Mouse (Mus musculus): ENCODE data around the gene Cbln3. TPM values are rescaled to one million over a fixed set of nuclear protein-coding genes. Genes with fewer than 3 reads are reported as not detected.

Gene Cbln3
- total RNA-seq, 1 experiment from 2014 or later: not detected

GRCm38 (mm10) chr14:55854406-55855100, 29.6 kb downstream of the Cbln3 start:
- no peak for ATAC-seq (ENCODE audit: extremely low read depth, insufficient number of reproducible peaks, low FRiP score, poor library complexity, severe bottlenecking)

- ATAC-seq (ENCODE audit: extremely low read depth, insufficient number of reproducible peaks, low FRiP score, poor library complexity, severe bottlenecking): no peak
Measured at GRCm38 (mm10) chr14:55853621-55854285, 30.4 kb downstream of the Cbln3 start, which contains the start of gene Nynrin. Gene Nynrin (plus strand): TSS chr14:55854010.

- ATAC-seq (ENCODE audit: extremely low read depth, insufficient number of reproducible peaks, low FRiP score, poor library complexity, severe bottlenecking): no peak
Measured at GRCm38 (mm10) chr14:55852646-55853551, 31.3 kb downstream of the Cbln3 start.

- ATAC-seq (ENCODE audit: extremely low read depth, insufficient number of reproducible peaks, low FRiP score, poor library complexity, severe bottlenecking): no peak
Measured at GRCm38 (mm10) chr14:55850885-55851284, 33.3 kb downstream of the Cbln3 start.

GRCm38 (mm10) chr14:55845506-55846294, 38.5 kb downstream of the Cbln3 start:
- ATAC-seq (ENCODE audit: extremely low read depth, insufficient number of reproducible peaks, low FRiP score, poor library complexity, severe bottlenecking): no peak

GRCm38 (mm10) chr14:55842794-55843193, 41.4 kb downstream of the Cbln3 start:
- ATAC-seq (ENCODE audit: extremely low read depth, insufficient number of reproducible peaks, low FRiP score, poor library complexity, severe bottlenecking): no peak

- ATAC-seq (ENCODE audit: extremely low read depth, insufficient number of reproducible peaks, low FRiP score, poor library complexity, severe bottlenecking): no peak
Measured at GRCm38 (mm10) chr14:55840853-55841366, 43.3 kb downstream of the Cbln3 start.

GRCm38 (mm10) chr14:55838740-55839139, 45.5 kb downstream of the Cbln3 start:
- no peak for ATAC-seq (ENCODE audit: extremely low read depth, insufficient number of reproducible peaks, low FRiP score, poor library complexity, severe bottlenecking)

GRCm38 (mm10) chr14:55838312-55838711, 45.9 kb downstream of the Cbln3 start:
- no peak for ATAC-seq (ENCODE audit: extremely low read depth, insufficient number of reproducible peaks, low FRiP score, poor library complexity, severe bottlenecking)

DNA sequence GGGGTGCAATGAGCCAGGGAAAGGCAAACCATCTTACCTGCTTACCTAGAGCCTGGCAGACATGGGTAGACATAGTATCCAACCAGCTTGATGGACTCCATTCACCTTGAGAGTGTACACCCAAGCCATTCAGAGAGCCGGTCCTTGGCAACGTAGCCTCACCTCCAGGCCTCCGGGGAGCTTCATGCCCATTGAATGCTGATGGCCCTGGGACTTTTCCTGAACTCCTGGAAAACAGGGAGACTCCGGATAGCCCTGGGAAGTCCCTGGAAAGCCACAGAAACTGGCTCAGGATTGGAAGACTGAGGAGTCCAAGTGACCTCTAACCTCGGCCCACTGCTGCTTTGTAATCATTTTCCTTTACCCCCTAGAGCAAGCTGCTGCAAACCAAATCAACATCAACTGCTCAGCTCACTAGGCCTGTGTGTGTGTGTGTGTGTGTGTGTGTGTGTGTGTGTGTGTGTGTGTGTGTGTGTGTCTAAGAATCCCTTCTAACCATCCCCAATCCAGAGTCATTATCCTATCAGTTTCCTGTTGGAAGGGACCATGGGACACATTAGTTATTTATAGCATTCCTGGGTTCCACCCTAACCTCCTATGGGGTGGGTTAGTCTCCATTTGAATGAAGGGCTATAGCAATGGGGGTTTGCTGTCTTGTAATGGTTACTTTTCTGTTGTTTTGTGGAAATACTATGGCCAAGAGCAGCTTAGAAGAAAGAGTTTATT, 49.2 kb downstream of the Cbln3 start:
- ATAC-seq (ENCODE audit: extremely low read depth, insufficient number of reproducible peaks, low FRiP score, poor library complexity, severe bottlenecking): no peak

DNA sequence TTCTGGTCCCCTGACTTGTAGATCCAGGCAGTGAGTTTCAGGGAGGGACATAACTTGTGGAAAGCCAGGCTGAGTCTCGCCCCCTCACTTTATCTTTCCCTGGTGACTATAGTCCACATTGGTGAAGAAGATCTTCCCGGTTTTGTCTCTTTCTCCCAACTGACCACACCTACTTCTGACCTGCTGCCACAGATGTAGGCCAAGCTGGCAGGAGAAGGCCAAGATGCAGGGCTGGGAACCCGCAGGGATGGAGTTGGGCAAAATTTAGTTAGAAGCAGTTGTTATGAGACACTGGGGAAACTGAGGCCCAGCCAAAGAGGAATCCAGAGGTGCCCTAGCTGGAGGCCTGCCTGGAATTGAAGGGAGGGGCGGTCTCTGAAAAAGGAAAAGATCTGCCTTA, 51.1 kb downstream of the Cbln3 start:
- no peak for ATAC-seq (ENCODE audit: extremely low read depth, insufficient number of reproducible peaks, low FRiP score, poor library complexity, severe bottlenecking)

GRCm38 (mm10) chr14:55830331-55830730, 53.9 kb downstream of the Cbln3 start:
- ATAC-seq (ENCODE audit: extremely low read depth, insufficient number of reproducible peaks, low FRiP score, poor library complexity, severe bottlenecking): no peak

- ATAC-seq (ENCODE audit: extremely low read depth, insufficient number of reproducible peaks, low FRiP score, poor library complexity, severe bottlenecking): no peak
Measured at GRCm38 (mm10) chr14:55829854-55830253, 54.3 kb downstream of the Cbln3 start.

Other genes with a start within 250 kb of the Cbln3 start
- 4.2 and 11.3 TPM in 2 replicates for gene Ipo4, start 248.4 kb downstream of the Cbln3 start, total RNA-seq (2017)
- gene Gm49378, start 246.5 kb downstream of the Cbln3 start, total RNA-seq (2017): 2.1 and 2.8 TPM in 2 replicates
- 40.7 and 42.5 TPM in 2 replicates for gene Tm9sf1, start 240.6 kb downstream of the Cbln3 start, total RNA-seq (2017)
- gene Tssk4, start 234.2 kb downstream of the Cbln3 start, total RNA-seq (2017): 0.98 and 2.1 TPM in 2 replicates
- gene Mdp1, start 223.9 kb downstream of the Cbln3 start, total RNA-seq (2017): 40.6 and 42.1 TPM in 2 replicates
- gene Gmpr2, start 212.5 kb downstream of the Cbln3 start, total RNA-seq (2017): 27.5 and 44.8 TPM in 2 replicates
- 158 and 211 TPM in 2 replicates for gene Nedd8, start 212.3 kb downstream of the Cbln3 start, total RNA-seq (2017)
- 64.8 and 68.2 TPM in 2 replicates for gene Tinf2, start 202.6 kb downstream of the Cbln3 start, total RNA-seq (2017)
- gene Tgm1, start 170.5 kb downstream of the Cbln3 start, total RNA-seq (2017): 6.9 and 9.5 TPM in 2 replicates
- gene Rabggta, start 162.1 kb downstream of the Cbln3 start, total RNA-seq (2017): 27.2 and 36.8 TPM in 2 replicates
- 20.4 and 28.0 TPM in 2 replicates for gene Dhrs1, start 138.7 kb downstream of the Cbln3 start, total RNA-seq (2017)
- 12.1 and 15.8 TPM in 2 replicates for gene Nop9, start 138.7 kb downstream of the Cbln3 start, total RNA-seq (2017)
- 0.49 TPM in 1 of 2 replicates, not detected in the other for gene Cideb, start 125.9 kb downstream of the Cbln3 start, total RNA-seq (2017)
- gene Ltb4r2, start 123.0 kb downstream of the Cbln3 start, total RNA-seq (2017): 0.25 and 0.81 TPM in 2 replicates
- 12.9 and 14.6 TPM in 2 replicates for gene Ltb4r1, start 118.4 kb downstream of the Cbln3 start, total RNA-seq (2017)
- 0.49 TPM in 1 of 2 replicates, not detected in the other for gene Adcy4, start 100.3 kb downstream of the Cbln3 start, total RNA-seq (2017)
- gene Ripk3, start 95.5 kb downstream of the Cbln3 start, total RNA-seq (2017): 17.3 and 30.9 TPM in 2 replicates
- gene Nfatc4, start 61.2 kb downstream of the Cbln3 start, total RNA-seq (2017): not detected in 2 replicates
- 0.23 and 0.25 TPM in 2 replicates for gene Nynrin, start 30.4 kb downstream of the Cbln3 start, total RNA-seq (2017)
- 157 and 158 TPM in 2 replicates for gene Khnyn, start 555 bp upstream of the Cbln3 start, total RNA-seq (2017)
- 9.7 and 16.3 TPM in 2 replicates for gene Sdr39u1, start 15.9 kb upstream of the Cbln3 start, total RNA-seq (2017)
- gene Cma1, start 60.3 kb upstream of the Cbln3 start, total RNA-seq (2017): 0.37 and 2.1 TPM in 2 replicates
- not detected in 2 replicates for gene Cma2, start 66.6 kb upstream of the Cbln3 start, total RNA-seq (2017)
- gene Mcpt1, start 133.6 kb upstream of the Cbln3 start, total RNA-seq (2017): not detected in 2 replicates
- not detected in 2 replicates for gene Mcpt9, start 146.1 kb upstream of the Cbln3 start, total RNA-seq (2017)
- gene Mcpt2, start 157.6 kb upstream of the Cbln3 start, total RNA-seq (2017): not detected in 2 replicates
- gene Mcpt4, start 177.9 kb upstream of the Cbln3 start, total RNA-seq (2017): not detected in 2 replicates
- gene Mcpt8, start 200.9 kb upstream of the Cbln3 start, total RNA-seq (2017): 0.58 TPM in 1 of 2 replicates, not detected in the other
- not detected in 2 replicates for gene Ctsg, start 218.2 kb upstream of the Cbln3 start, total RNA-seq (2017)
- gene Gzme, start 236.2 kb upstream of the Cbln3 start, total RNA-seq (2017): not detected in 2 replicates
- not detected in 2 replicates for gene Gzmd, start 248.2 kb upstream of the Cbln3 start, total RNA-seq (2017)